ENCODE assay signal across 12 mouse cellular contexts in genomic region chr5:141857781-141858180, GRCm38 (mm10).
DNase-seq lines count a peak whose midpoint lies in the region; ATAC-seq and TF ChIP-seq lines count a peak whose summit lies in the region.
"Had no signal": no experiment of that assay in that cellular context is flagged by ENCODE, and none has a peak within 500 bp of the region (broad histone marks: within the 10 kb centered on the region; RNA-seq: fewer than 3 reads in every experiment).

No protein-coding gene starts in this region.

- no peak overlapping the region for H3K9ac ChIP-seq in midbrain, embryonic 13.5 days (replicated peaks)
- no peak overlapping the region for H3K9ac ChIP-seq in midbrain, embryonic 15.5 days
- no peak overlapping the region for H3K9ac ChIP-seq in kidney, postnatal 0 days (ENCODE audit: low read depth, low read length)
- no peak overlapping the region for H3K9ac ChIP-seq in liver, embryonic 13.5 days
- H3K9ac ChIP-seq: limb, embryonic 15.5 days had no signal

- H3K4me1 ChIP-seq in midbrain, embryonic 13.5 days (replicated peaks): peaks cover 18% of the 10 kb centered on the region
- H3K4me1 ChIP-seq in midbrain, embryonic 15.5 days: peaks cover 9% of the 10 kb centered on the region
- peaks cover 3% of the 10 kb centered on the region; the same call in 1 of the 2 replicates for H3K4me1 ChIP-seq in kidney, postnatal 0 days (replicated peaks; ENCODE audit: insufficient read depth, low read length)
- H3K4me1 ChIP-seq in liver, embryonic 13.5 days (replicated peaks): 0 out of 2 replicates have a peak, but pooled peaks cover 7% of the 10 kb centered on the region
- H3K4me1 ChIP-seq: limb, embryonic 15.5 days had no signal

- TF ChIP-seq CTCF in kidney, postnatal 0 days (IDR thresholded peaks at IDR 0.05; ENCODE audit: low read depth): no peak

- WGBS in midbrain, embryonic 13.5 days: 94% methylated on average over 1 of the region's 1 CpGs
- 79% methylated on average over 1 of the region's 1 CpGs for whole genome bisulfite sequencing in midbrain, embryonic 15.5 days
- WGBS in kidney, postnatal 0 days: 73% methylated on average over 1 of the region's 1 CpGs
- 37% methylated on average over 1 of the region's 1 CpGs for WGBS in liver, embryonic 13.5 days (ENCODE audit: insufficient replicate concordance)

- H3K4me2 ChIP-seq in midbrain, embryonic 13.5 days (replicated peaks): no peak overlapping the region
- no peak overlapping the region for H3K4me2 ChIP-seq in midbrain, embryonic 15.5 days
- H3K4me2 ChIP-seq in kidney, postnatal 0 days (ENCODE audit: low read length): no peak overlapping the region
- H3K4me2 ChIP-seq in liver, embryonic 13.5 days: no peak overlapping the region
- H3K4me2 ChIP-seq: limb, embryonic 15.5 days had no signal

- no peaks in the 10 kb centered on the region for H3K9me3 ChIP-seq in midbrain, embryonic 13.5 days
- no peaks in the 10 kb centered on the region for H3K9me3 ChIP-seq in midbrain, embryonic 15.5 days
- H3K9me3 ChIP-seq in kidney, postnatal 0 days (replicated peaks; ENCODE audit: low read length): no peaks in the 10 kb centered on the region
- no peaks in the 10 kb centered on the region for H3K9me3 ChIP-seq in liver, embryonic 13.5 days (replicated peaks)
- H3K9me3 ChIP-seq: limb, embryonic 15.5 days had no signal

- H3K4me3 ChIP-seq in midbrain, embryonic 13.5 days (replicated peaks): no peak overlapping the region
- no peak overlapping the region for H3K4me3 ChIP-seq in midbrain, embryonic 15.5 days
- no peak overlapping the region for H3K4me3 ChIP-seq in kidney, postnatal 0 days (replicated peaks; ENCODE audit: low read depth, low read length)
- no peak overlapping the region for H3K4me3 ChIP-seq in liver, embryonic 13.5 days (replicated peaks)
- H3K4me3 ChIP-seq: left cerebral cortex, adult 2 months; limb, embryonic 15.5 days had no signal

- peak overlapping the region; percentile 45 for H3K27ac ChIP-seq in midbrain, embryonic 13.5 days
- H3K27ac ChIP-seq in midbrain, embryonic 15.5 days: no peak overlapping the region
- peak overlapping the region; percentile 39; the same call in 1 of the 2 replicates for H3K27ac ChIP-seq in kidney, postnatal 0 days
- H3K27ac ChIP-seq in liver, embryonic 13.5 days: peak overlapping the region; percentile 34; the same call in 1 of the 2 replicates
- H3K27ac ChIP-seq: left cerebral cortex, adult 2 months; limb, embryonic 15.5 days had no signal

- no peak for ATAC-seq in midbrain, embryonic 13.5 days
- ATAC-seq in midbrain, embryonic 15.5 days (replicated peaks): no peak
- ATAC-seq in kidney, postnatal 0 days (replicated peaks; ENCODE audit: low FRiP score, low read depth): peak; percentile 61; the same call in 1 of the 2 replicates
- peak; percentile 84 for ATAC-seq in liver, embryonic 13.5 days (ENCODE audit: low read depth)

- H3K36me3 ChIP-seq in midbrain, embryonic 13.5 days: no peaks in the 10 kb centered on the region
- H3K36me3 ChIP-seq in midbrain, embryonic 15.5 days (replicated peaks): no peaks in the 10 kb centered on the region
- H3K36me3 ChIP-seq in kidney, postnatal 0 days (ENCODE audit: insufficient read depth, low read length): no peaks in the 10 kb centered on the region
- no peaks in the 10 kb centered on the region for H3K36me3 ChIP-seq in liver, embryonic 13.5 days
- H3K36me3 ChIP-seq: limb, embryonic 15.5 days had no signal

- peak; percentile 35 for DNase-seq in kidney, postnatal 0 days (ENCODE audit: low spot score)
- no peak for DNase-seq in liver, embryonic 13.5 days
- no peak for DNase-seq in right cerebral cortex, postnatal 36 days (ENCODE audit: low spot score in 2 of 2)
- no peak for DNase-seq in ovary, postnatal 14 days (ENCODE audit: low spot score)
- no peak for DNase-seq in ovary, adult 18-20 months (ENCODE audit: low spot score)
- DNase-seq in cerebellum, adult 9-11 months: no peak
- DNase-seq: gastrocnemius, postnatal 25 days; right cerebral cortex, postnatal 4 days had no signal

- H3K27me3 ChIP-seq in midbrain, embryonic 13.5 days: no peaks in the 10 kb centered on the region
- H3K27me3 ChIP-seq in midbrain, embryonic 15.5 days (replicated peaks): no peaks in the 10 kb centered on the region
- no peaks in the 10 kb centered on the region for H3K27me3 ChIP-seq in kidney, postnatal 0 days (ENCODE audit: insufficient read depth, low read length)
- no peaks in the 10 kb centered on the region for H3K27me3 ChIP-seq in liver, embryonic 13.5 days
- H3K27me3 ChIP-seq: limb, embryonic 15.5 days had no signal

Comparison
In these comparisons a context has a peak if more than half of its experiments do, and no peak if none do; other contexts are left out.
1. ATAC-seq: peak in kidney, postnatal 0 days (single experiment) and liver, embryonic 13.5 days (single experiment); none in midbrain, embryonic 13.5 days (single experiment) and midbrain, embryonic 15.5 days (single experiment).